ENCODE assay signal across 14 mouse cellular contexts in the genomic region with DNA sequence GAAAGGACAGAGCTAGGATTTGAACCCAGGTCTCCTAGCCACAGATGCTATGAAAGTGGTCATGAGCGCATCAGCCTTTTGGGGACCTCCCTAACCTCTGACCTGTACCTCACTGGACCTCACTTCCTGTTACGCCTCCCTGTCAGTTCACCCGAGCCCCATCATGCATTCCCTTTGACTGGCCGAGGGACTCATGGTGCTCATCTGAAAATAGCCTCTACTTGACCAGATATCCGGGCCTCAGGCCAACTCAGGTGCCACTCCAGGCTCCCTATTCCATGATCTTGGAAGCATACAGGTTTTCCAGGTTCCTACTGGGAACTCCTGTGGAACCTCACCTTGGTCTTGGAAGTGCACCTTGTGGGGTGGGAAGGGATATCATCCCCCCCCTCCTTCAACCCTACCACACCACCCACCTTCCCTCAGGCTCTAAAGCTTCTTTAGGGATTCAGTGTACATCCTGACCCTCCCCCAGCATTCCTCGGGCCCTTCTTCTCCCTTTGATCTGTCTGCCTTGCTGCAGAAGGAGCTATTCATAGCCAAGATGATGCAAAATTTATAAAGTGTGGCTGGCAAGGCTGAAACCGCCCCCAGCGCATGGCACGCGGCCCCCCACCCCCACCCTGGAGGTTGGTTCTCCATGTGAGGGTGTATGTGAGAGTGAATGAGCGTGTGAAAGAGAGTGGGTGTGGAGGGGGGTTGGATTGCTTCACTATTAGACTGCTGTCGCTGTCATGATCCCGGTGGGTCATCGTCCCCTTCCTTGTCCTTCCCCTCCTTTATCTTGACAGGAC. TPM values are rescaled to one million over a fixed set of nuclear protein-coding genes. Genes with fewer than 3 reads are reported as not detected.
DNase-seq lines count a peak whose midpoint lies in the region.
"Had no signal": no experiment of that assay in that cellular context is flagged by ENCODE, and none has a peak within 500 bp of the region (broad histone marks: within the 10 kb centered on the region; RNA-seq: fewer than 3 reads in every experiment).

No protein-coding gene starts in this region.

- DNase-seq in adrenal gland, postnatal 14 days = peak; percentile 21
- DNase-seq in adrenal gland, postnatal 25 days = no peak
- peak; percentile 25 to 46 for DNase-seq in left cerebral cortex, postnatal 25 days (ENCODE audit: low spot score in 2 of 2)
- DNase-seq in left cerebral cortex, postnatal 10 days (ENCODE audit: extremely low spot score in 1 of 2, low spot score in 2 of 2) = no peak
- peak; percentile 28 to 45 for DNase-seq in right cerebral cortex, postnatal 10 days (ENCODE audit: low spot score in 2 of 2)
- no peak for DNase-seq in right cerebral cortex, postnatal 25 days
- DNase-seq in right cerebral cortex, postnatal 14 days = peak; percentile 17
- DNase-seq in gastrocnemius, postnatal 4 days (ENCODE audit: low spot score in 2 of 2) = no peak
- DNase-seq: cerebellum, adult 8-10 months; gastrocnemius, postnatal 36 days; lung, postnatal 4 days; thymus, postnatal 36 days had no signal

- intact Hi-C loops in left cerebral cortex, postnatal 25 days (cut with DNase I) = no loop called here
- intact Hi-C loops in left cerebral cortex, postnatal 10 days (cut with DNase I) = no loop called here

RNA-seq across cellular contexts. Expression of gene Kcnj12, which starts 40.5 kb away (rescaled TPM):
- 1.5 and 1.6 TPM in 2 replicates for total RNA-seq in adrenal gland, postnatal 14 days (2021)
- total RNA-seq in adrenal gland, postnatal 25 days (2021) = 2.2 TPM in 2 replicates
- 10 to 100 TPM; 17.4 to 19.6 TPM for total RNA-seq in left cerebral cortex, postnatal 25 days (2021)
- 1 to 10 TPM; 8.2 to 8.3 TPM for total RNA-seq in left cerebral cortex, postnatal 10 days (2021)
- total RNA-seq in gastrocnemius, postnatal 4 days (2021) = 10 to 100 TPM; 13.7 to 16.4 TPM
- total RNA-seq: liver, adult 2 months; monocyte, adult 5-6 weeks had no signal

RNA-seq across cellular contexts. Expression of gene Map2k3, which starts 50.1 kb away (rescaled TPM):
- total RNA-seq in adrenal gland, postnatal 14 days (2021) = 70.0 and 74.3 TPM in 2 replicates
- 128 and 161 TPM in 2 replicates for total RNA-seq in adrenal gland, postnatal 25 days (2021)
- 10 to 100 TPM; 14.0 to 14.1 TPM for total RNA-seq in left cerebral cortex, postnatal 25 days (2021)
- total RNA-seq in left cerebral cortex, postnatal 10 days (2021) = 10 to 100 TPM; 13.4 to 14.3 TPM
- total RNA-seq in gastrocnemius, postnatal 4 days (2021) = 10 to 100 TPM; 69.8 to 79.2 TPM

Comparison
In these comparisons a context has a peak if more than half of its experiments do, and no peak if none do; other contexts are left out.
1. DNase-seq: peak in adrenal gland, postnatal 14 days (single experiment), left cerebral cortex, postnatal 25 days (2 of 2), right cerebral cortex, postnatal 10 days (2 of 2) and right cerebral cortex, postnatal 14 days (single experiment); none in adrenal gland, postnatal 25 days (single experiment), left cerebral cortex, postnatal 10 days (0 of 2), right cerebral cortex, postnatal 25 days (single experiment) and gastrocnemius, postnatal 4 days (0 of 2).